Mouse (Mus musculus) hindbrain, embryonic 14.5 days (tissue): Measurements from ENCODE around the gene Xaf1. TPM values are rescaled to one million over a fixed set of nuclear protein-coding genes. Genes with fewer than 3 reads are reported as not detected.

ENCODE experiments used
- polyA plus RNA-seq: library from polyadenylated mRNA; unstranded; fragments of >200 nt; fragmentation: Nextera tagmentation; extraction: Ambion mirVana; gene quantifications from 2 replicates; pipeline ENCODE4 v1.2.1, GENCODE M21; 2014

Gene Xaf1
- polyA plus RNA-seq, 1 experiment from 2014 or later = 3.3 TPM

Other genes with a start within 250 kb of the Xaf1 start
- gene Pitpnm3, start 165.9 kb upstream of the Xaf1 start, polyA plus RNA-seq = 4.9 and 5.2 TPM in 2 replicates
- gene Gm43951, start 94.8 kb upstream of the Xaf1 start, polyA plus RNA-seq = 0.25 and 0.40 TPM in 2 replicates
- gene 4933427D14Rik, start 94.2 kb upstream of the Xaf1 start, polyA plus RNA-seq = 14.3 and 17.1 TPM in 2 replicates
- 141 and 151 TPM in 2 replicates for gene Txndc17, start 94.1 kb upstream of the Xaf1 start, polyA plus RNA-seq
- 50.8 and 52.8 TPM in 2 replicates for gene Med31, start 86.0 kb upstream of the Xaf1 start, polyA plus RNA-seq
- 2.0 and 2.8 TPM in 2 replicates for gene Slc13a5, start 34.4 kb upstream of the Xaf1 start, polyA plus RNA-seq
- not detected in 2 replicates for gene Fbxo39, start 12.8 kb downstream of the Xaf1 start, polyA plus RNA-seq
- 9.9 and 10.1 TPM in 2 replicates for gene Tekt1, start 60.8 kb downstream of the Xaf1 start, polyA plus RNA-seq
- 4.6 and 4.8 TPM in 2 replicates for gene Smtnl2, start 110.1 kb downstream of the Xaf1 start, polyA plus RNA-seq
- 0.11 TPM in 1 of 2 replicates, not detected in the other for gene Ggt6, start 133.9 kb downstream of the Xaf1 start, polyA plus RNA-seq
- 54.1 and 63.3 TPM in 2 replicates for gene Mybbp1a, start 139.7 kb downstream of the Xaf1 start, polyA plus RNA-seq
- 11.9 and 12.4 TPM in 2 replicates for gene Spns2, start 188.3 kb downstream of the Xaf1 start, polyA plus RNA-seq
- 0.11 and 0.23 TPM in 2 replicates for gene Spns3, start 248.9 kb downstream of the Xaf1 start, polyA plus RNA-seq